ENCODE assay signal across 36 mouse cellular contexts in genomic region chr5:146572735-146573042, GRCm38 (mm10). TPM values are rescaled to one million over a fixed set of nuclear protein-coding genes. Genes with fewer than 3 reads are reported as not detected.
"Had no signal": no experiment of that assay in that cellular context is flagged by ENCODE, and none has a peak within 500 bp of the region (broad histone marks: within the 10 kb centered on the region; RNA-seq: fewer than 3 reads in every experiment).

No protein-coding gene starts in this region.

RNA-seq across cellular contexts. Expression of gene Gpr12, which starts 12.3 kb away (rescaled TPM):
- total RNA-seq: gastrocnemius, adult 2 months; gastrocnemius, postnatal 25 days; gastrocnemius, postnatal 4 days; granulocyte monocyte progenitor cell, adult 5-6 weeks; heart, adult 2 months; heart, postnatal 14 days; heart, postnatal 36 days; hematopoietic stem cell, adult 5-6 weeks had no signal
- polyA plus RNA-seq: heart, embryonic 11.5 days; heart, embryonic 13.5 days; heart, embryonic 15.5 days; heart, postnatal 0 days; intestine, embryonic 16.5 days; large intestine, adult 2 months; liver, embryonic 12.5 days had no signal

RNA-seq across cellular contexts. Expression of gene Gm3415, which starts 16.8 kb away (rescaled TPM):
- total RNA-seq: gastrocnemius, adult 2 months; gastrocnemius, postnatal 10 days; gastrocnemius, postnatal 25 days; gastrocnemius, postnatal 4 days; granulocyte monocyte progenitor cell, adult 5-6 weeks; heart, adult 2 months; heart, postnatal 14 days; heart, postnatal 36 days; hematopoietic stem cell, adult 5-6 weeks; hindbrain, postnatal 0 days; layer of hippocampus, adult 18-20 months; layer of hippocampus, postnatal 10 days; layer of hippocampus, postnatal 25 days; left cerebral cortex, adult 8-10 months; left cerebral cortex, postnatal 10 days; left cerebral cortex, postnatal 25 days; left cerebral cortex, postnatal 4 days; liver, adult 2 months had no signal
- polyA plus RNA-seq: heart, adult 2 months; heart, embryonic 11.5 days; heart, embryonic 13.5 days; heart, embryonic 15.5 days; heart, postnatal 0 days; hindbrain, embryonic 11.5 days; hindbrain, embryonic 13.5 days; hindbrain, embryonic 15.5 days; hindbrain, postnatal 0 days; intestine, embryonic 14.5 days; intestine, embryonic 16.5 days; kidney, adult 2 months; kidney, embryonic 15.5 days; kidney, postnatal 0 days; large intestine, adult 2 months; limb, embryonic 11.5 days; limb, embryonic 13.5 days; limb, embryonic 15.5 days; liver, adult 2 months; liver, embryonic 12.5 days; liver, embryonic 14.5 days had no signal

RNA-seq across cellular contexts. Expression of gene Gm3409, which starts 35.2 kb away (rescaled TPM):
- total RNA-seq: gastrocnemius, adult 2 months; gastrocnemius, postnatal 10 days; gastrocnemius, postnatal 25 days; gastrocnemius, postnatal 4 days; granulocyte monocyte progenitor cell, adult 5-6 weeks; heart, adult 2 months; heart, postnatal 14 days; heart, postnatal 36 days; hematopoietic stem cell, adult 5-6 weeks; hindbrain, postnatal 0 days; layer of hippocampus, adult 18-20 months; layer of hippocampus, postnatal 10 days; layer of hippocampus, postnatal 25 days; left cerebral cortex, adult 8-10 months; left cerebral cortex, postnatal 10 days; left cerebral cortex, postnatal 25 days; left cerebral cortex, postnatal 4 days; liver, adult 2 months had no signal
- polyA plus RNA-seq: heart, adult 2 months; heart, embryonic 11.5 days; heart, embryonic 13.5 days; heart, embryonic 15.5 days; heart, postnatal 0 days; hindbrain, embryonic 11.5 days; hindbrain, embryonic 13.5 days; hindbrain, embryonic 15.5 days; hindbrain, postnatal 0 days; intestine, embryonic 14.5 days; intestine, embryonic 16.5 days; kidney, adult 2 months; kidney, embryonic 15.5 days; kidney, postnatal 0 days; large intestine, adult 2 months; limb, embryonic 11.5 days; limb, embryonic 13.5 days; limb, embryonic 15.5 days; liver, adult 2 months; liver, embryonic 12.5 days; liver, embryonic 14.5 days had no signal

RNA-seq across cellular contexts. Expression of gene Gm3404, which starts 47.1 kb away (rescaled TPM):
- total RNA-seq: gastrocnemius, adult 2 months; gastrocnemius, postnatal 10 days; gastrocnemius, postnatal 25 days; gastrocnemius, postnatal 4 days; granulocyte monocyte progenitor cell, adult 5-6 weeks; heart, adult 2 months; heart, postnatal 14 days; heart, postnatal 36 days; hematopoietic stem cell, adult 5-6 weeks; hindbrain, postnatal 0 days; layer of hippocampus, adult 18-20 months; layer of hippocampus, postnatal 10 days; layer of hippocampus, postnatal 25 days; left cerebral cortex, adult 8-10 months; left cerebral cortex, postnatal 10 days; left cerebral cortex, postnatal 25 days; left cerebral cortex, postnatal 4 days; liver, adult 2 months had no signal
- polyA plus RNA-seq: heart, adult 2 months; heart, embryonic 11.5 days; heart, embryonic 13.5 days; heart, embryonic 15.5 days; heart, postnatal 0 days; hindbrain, embryonic 11.5 days; hindbrain, embryonic 13.5 days; hindbrain, embryonic 15.5 days; hindbrain, postnatal 0 days; intestine, embryonic 14.5 days; intestine, embryonic 16.5 days; kidney, adult 2 months; kidney, embryonic 15.5 days; kidney, postnatal 0 days; large intestine, adult 2 months; limb, embryonic 11.5 days; limb, embryonic 13.5 days; limb, embryonic 15.5 days; liver, adult 2 months; liver, embryonic 12.5 days; liver, embryonic 14.5 days had no signal

RNA-seq across cellular contexts. Expression of gene Gm3402, which starts 58.8 kb away (rescaled TPM):
- total RNA-seq: gastrocnemius, adult 2 months; gastrocnemius, postnatal 10 days; gastrocnemius, postnatal 25 days; gastrocnemius, postnatal 4 days; granulocyte monocyte progenitor cell, adult 5-6 weeks; heart, adult 2 months; heart, postnatal 14 days; heart, postnatal 36 days; hematopoietic stem cell, adult 5-6 weeks; hindbrain, postnatal 0 days; layer of hippocampus, adult 18-20 months; layer of hippocampus, postnatal 10 days; layer of hippocampus, postnatal 25 days; left cerebral cortex, adult 8-10 months; left cerebral cortex, postnatal 10 days; left cerebral cortex, postnatal 25 days; left cerebral cortex, postnatal 4 days; liver, adult 2 months had no signal
- polyA plus RNA-seq: heart, adult 2 months; heart, embryonic 11.5 days; heart, embryonic 13.5 days; heart, embryonic 15.5 days; heart, postnatal 0 days; hindbrain, embryonic 11.5 days; hindbrain, embryonic 13.5 days; hindbrain, embryonic 15.5 days; hindbrain, postnatal 0 days; intestine, embryonic 14.5 days; intestine, embryonic 16.5 days; kidney, adult 2 months; kidney, embryonic 15.5 days; kidney, postnatal 0 days; large intestine, adult 2 months; limb, embryonic 11.5 days; limb, embryonic 13.5 days; limb, embryonic 15.5 days; liver, adult 2 months; liver, embryonic 12.5 days; liver, embryonic 14.5 days had no signal
